Mouse (Mus musculus) forebrain, embryonic 12.5 days (tissue): ENCODE measurements around the gene Gm42372. TPM values are rescaled to one million over a fixed set of nuclear protein-coding genes. Genes with fewer than 3 reads are reported as not detected.

Source experiments
- ATAC-seq: fragments of 200-750 bp; cut with Nextera tagmentation; 2 replicates; pipeline ENCODE4 v1.8.0; 2017; ENCODE audit warnings: moderate TSS enrichment; ENCODE audit not compliant: low FRiP score
- H3K27ac ChIP-seq: fragments of 300-500 bp; sonication (generic); 2 replicates; pipeline ENCODE4 v1.5.1; 2016; ENCODE audit warnings: mild to moderate bottlenecking
- H3K27me3 ChIP-seq: fragments of 300-500 bp; sonication (generic); 2 replicates; pipeline ENCODE4 v1.6.1; 2016; ENCODE audit warnings: mild to moderate bottlenecking
- H3K36me3 ChIP-seq: fragments of 300-500 bp; sonication (generic); replicated peaks from 2 replicates; pipeline ENCODE4 v1.6.1; 2016; ENCODE audit warnings: mild to moderate bottlenecking
- H3K4me1 ChIP-seq: fragments of 300-500 bp; sonication (generic); 2 replicates; pipeline ENCODE4 v1.6.1; 2016
- H3K4me2 ChIP-seq: fragments of 300-500 bp; sonication (generic); 2 replicates; pipeline ENCODE4 v1.6.1; 2016; ENCODE audit warnings: mild to moderate bottlenecking, moderate library complexity
- H3K4me3 ChIP-seq: fragments of 300-500 bp; sonication (generic); replicated peaks from 2 replicates; pipeline ENCODE4 v1.5.1; 2016; ENCODE audit warnings: mild to moderate bottlenecking
- H3K9ac ChIP-seq: fragments of 300-500 bp; sonication (generic); 2 replicates; pipeline ENCODE4 v1.6.1; 2016; ENCODE audit warnings: mild to moderate bottlenecking
- H3K9me3 ChIP-seq: fragments of 300-500 bp; sonication (generic); 2 replicates; pipeline ENCODE4 v1.6.1; 2016
- WGBS: fragments of 180-500 bp; shearing (Covaris S2); methylation state at CpG from one replicate; pipeline ENCODE4 v1.1.7; 2016; 5-methylcytosine and 5-hydroxymethylcytosine counted together
- polyA plus RNA-seq: library from polyadenylated mRNA; unstranded; fragments of >200 nt; fragmentation: Nextera tagmentation; extraction: Ambion mirVana; gene quantifications from 2 replicates; pipeline ENCODE4 v1.2.1, GENCODE M21; 2016

The Gm42372 gene
- polyA plus RNA-seq, 1 experiment from 2014 or later = 1.6 TPM

DNA sequence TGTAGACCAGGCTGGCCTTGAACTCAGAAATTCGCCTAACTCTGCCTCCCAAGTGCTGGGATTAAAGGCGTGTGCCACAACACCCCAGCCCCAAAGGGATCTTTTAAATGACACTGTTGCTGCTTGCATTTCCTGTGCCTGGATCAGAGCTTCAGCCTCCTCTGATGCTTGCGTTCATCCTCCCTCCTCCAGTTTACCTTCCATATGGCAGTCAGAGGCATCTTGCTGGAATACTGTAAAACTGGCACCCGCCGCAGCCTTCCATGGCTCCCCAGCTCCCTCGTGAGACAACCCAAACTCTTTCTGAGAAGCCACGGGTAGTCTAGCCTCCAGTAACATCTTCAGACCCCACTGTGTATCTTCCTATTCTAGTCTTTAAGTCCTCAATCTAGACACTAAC is 46.0 kb downstream of the Gm42372 start:
- Histone ChIP-seq H3K27me3 (0 out of 2 replicates have a peak, but pooled peaks cover 5% of the 10 kb centered on the region), H3K4me2 (no peak overlapping the region), H3K4me3 (no peak overlapping the region), H3K4me1 (peaks cover 25% of the 10 kb centered on the region), H3K9ac (no peak overlapping the region), H3K9me3 (no peaks in the 10 kb centered on the region), H3K27ac (no peak overlapping the region), H3K36me3 (peaks cover 15% of the 10 kb centered on the region)
- WGBS = 75% methylated on average over 7 of the region's 7 CpGs
- no peak for ATAC-seq

DNA sequence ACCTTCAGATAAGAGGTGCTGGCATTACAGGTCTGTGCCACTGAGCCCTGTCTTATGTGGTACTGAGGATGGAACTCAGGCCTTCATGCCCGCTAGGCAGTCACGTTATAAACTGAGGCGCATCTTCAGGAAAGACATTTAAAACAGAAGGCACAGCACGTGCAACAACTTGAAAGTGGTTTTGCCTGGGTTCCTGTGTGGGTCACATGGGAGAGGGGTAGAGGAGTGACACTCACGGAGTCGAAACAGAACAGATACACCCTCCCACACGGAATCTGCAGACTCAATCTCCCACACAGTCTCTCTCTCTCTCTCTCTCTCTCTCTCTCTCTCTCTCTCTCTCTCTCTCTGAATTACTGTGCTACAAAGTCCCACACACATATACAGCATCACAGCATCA is 47.4 kb downstream of the Gm42372 start:
- H3K27me3 ChIP-seq = 0 out of 2 replicates have a peak, but pooled peaks cover 5% of the 10 kb centered on the region
- H3K4me3 ChIP-seq = no peak overlapping the region
- H3K4me1 ChIP-seq = peaks cover 19% of the 10 kb centered on the region
- H3K9ac ChIP-seq = no peak overlapping the region
- H3K9me3 ChIP-seq = no peaks in the 10 kb centered on the region
- 92% methylated on average over 7 of the region's 7 CpGs for WGBS
- ATAC-seq = no peak
- no peak overlapping the region for H3K4me2 ChIP-seq
- no peak overlapping the region for H3K27ac ChIP-seq
- H3K36me3 ChIP-seq = peaks cover 4% of the 10 kb centered on the region; the same call in 1 of the 2 replicates

Other genes starting within 250 kb of the Gm42372 start
- gene Ap2s1, start 244.7 kb upstream of the Gm42372 start, polyA plus RNA-seq = 254 and 263 TPM in 2 replicates
- gene Slc1a5, start 201.7 kb upstream of the Gm42372 start, polyA plus RNA-seq = 30.6 and 32.0 TPM in 2 replicates
- gene Strn4, start 167.2 kb upstream of the Gm42372 start, polyA plus RNA-seq = 176 and 180 TPM in 2 replicates
- gene Fkrp, start 166.4 kb upstream of the Gm42372 start, polyA plus RNA-seq = 30.5 and 31.4 TPM in 2 replicates
- 10.0 and 10.9 TPM in 2 replicates for gene Prkd2, start 140.2 kb upstream of the Gm42372 start, polyA plus RNA-seq
- 2.6 and 3.2 TPM in 2 replicates for gene Dact3, start 107.8 kb upstream of the Gm42372 start, polyA plus RNA-seq
- 14.7 and 16.4 TPM in 2 replicates for gene Gng8, start 91.3 kb upstream of the Gm42372 start, polyA plus RNA-seq
- 0.24 and 0.51 TPM in 2 replicates for gene Ptgir, start 76.6 kb upstream of the Gm42372 start, polyA plus RNA-seq
- gene Calm3, start 59.0 kb upstream of the Gm42372 start, polyA plus RNA-seq = 227 and 234 TPM in 2 replicates
- 52.6 and 53.3 TPM in 2 replicates for gene Pnmal2, start 38.4 kb upstream of the Gm42372 start, polyA plus RNA-seq
- gene Pnmal1, start 23.4 kb upstream of the Gm42372 start, polyA plus RNA-seq = 32.3 and 37.0 TPM in 2 replicates
- 9.1 and 11.5 TPM in 2 replicates for gene Ccdc8, start 9.6 kb downstream of the Gm42372 start, polyA plus RNA-seq
- gene Ppp5c, start 44.8 kb downstream of the Gm42372 start, polyA plus RNA-seq = 107 and 112 TPM in 2 replicates
- 8.7 and 9.9 TPM in 2 replicates for gene Hif3a, start 79.3 kb downstream of the Gm42372 start, polyA plus RNA-seq
- 0.26 and 0.27 TPM in 2 replicates for gene Psg16, start 91.0 kb downstream of the Gm42372 start, polyA plus RNA-seq
- not detected in 2 replicates for gene Ceacam3, start 167.2 kb downstream of the Gm42372 start, polyA plus RNA-seq
- not detected in 2 replicates for gene Psg29, start 220.4 kb downstream of the Gm42372 start, polyA plus RNA-seq